Mouse (Mus musculus) C2C12 (cell line): ENCODE data around the gene Mgme1. TPM values are rescaled to one million over a fixed set of nuclear protein-coding genes. Genes with fewer than 3 reads are reported as not detected.

Experiments used
- H3K27me3 ChIP-seq: one replicate; pipeline ENCODE4 v1.6.1; 2011; ENCODE audit not compliant: control insufficient read depth, insufficient read depth, insufficient read length
- H3K36me3 ChIP-seq: one replicate; pipeline ENCODE4 v1.6.1; 2011; ENCODE audit not compliant: control insufficient read depth, insufficient read depth
- H3K4me3 ChIP-seq: one replicate; pipeline ENCODE4 v1.5.1; 2011; ENCODE audit warnings: mild to moderate bottlenecking, control low read depth; ENCODE audit not compliant: poor library complexity, insufficient read depth, severe bottlenecking
- H3K79me2 ChIP-seq: one replicate; pipeline ENCODE4 v1.6.1; 2011; ENCODE audit not compliant: control insufficient read depth, insufficient read depth
- H3K79me3 ChIP-seq: one replicate; pipeline ENCODE4 v1.6.1; 2011; ENCODE audit warnings: low read depth, control low read depth
- H3ac ChIP-seq: one replicate; pipeline ENCODE3; 2011; ENCODE audit warnings: low read depth; ENCODE audit not compliant: control insufficient read depth, insufficient read length
- CEBPB ChIP-seq: IDR thresholded peaks from one replicate; pipeline ENCODE4 v1.6.1; 2011; ENCODE audit warnings: low read depth, mild to moderate bottlenecking, control low read depth, moderate library complexity
- CTCF ChIP-seq: IDR thresholded peaks from one replicate; pipeline ENCODE4 v1.5.1; 2011; ENCODE audit not compliant: control insufficient read depth, insufficient read depth, insufficient read length
- FOSL1 ChIP-seq: IDR thresholded peaks from one replicate; pipeline ENCODE4 v1.8.0; 2011; ENCODE audit warnings: mild to moderate bottlenecking, low read length; ENCODE audit not compliant: poor library complexity, insufficient read depth, severe bottlenecking
- MAX ChIP-seq: IDR thresholded peaks from one replicate; pipeline ENCODE4 v1.6.1; 2011; ENCODE audit warnings: mild to moderate bottlenecking, control low read depth
- MYOD1 ChIP-seq: IDR thresholded peaks from one replicate; pipeline ENCODE4 v1.6.1; 2011; ENCODE audit warnings: low read depth; ENCODE audit not compliant: control insufficient read depth, insufficient read length
- MYOG ChIP-seq: IDR thresholded peaks from one replicate; pipeline ENCODE4 v1.6.1; 2011; ENCODE audit not compliant: control insufficient read depth, insufficient read length; ENCODE audit errors: extremely low read depth
- USF1 ChIP-seq: IDR thresholded peaks from one replicate; pipeline ENCODE4 v1.6.1; 2011; ENCODE audit warnings: low read depth, mild to moderate bottlenecking, control low read depth, moderate library complexity
- polyA plus RNA-seq: library from polyadenylated mRNA; unstranded; fragments of >200 nt; fragmentation: generic; extraction: Trizol; gene quantifications from one replicate; pipeline ENCODE4 v1.2.1, GENCODE M21; 2012; ENCODE audit warnings: missing spikeins

The Mgme1 gene
- polyA plus RNA-seq, 1 experiment = 6.2 TPM

- Histone ChIP-seq H3K79me3 (no peaks in the 10 kb centered on the region), H3K4me3 (no peak overlapping the region), H3ac (no peak overlapping the region), H3K79me2 (no peaks in the 10 kb centered on the region), H3K27me3 (no peaks in the 10 kb centered on the region), H3K36me3 (no peaks in the 10 kb centered on the region)
- TF ChIP-seq CEBPB = no peak
- no peak for TF ChIP-seq FOSL1
- TF ChIP-seq MYOG = no peak
- TF ChIP-seq MYOD1 = no peak
- TF ChIP-seq MAX = no peak
- no peak for TF ChIP-seq USF1
- TF ChIP-seq CTCF = no peak
Observed at GRCm38 (mm10) chr2:144239318-144239717, 31.1 kb upstream of the Mgme1 start.

- no peaks in the 10 kb centered on the region for H3K79me2 ChIP-seq
- no peaks in the 10 kb centered on the region for H3K36me3 ChIP-seq
- H3ac ChIP-seq = no peak overlapping the region
- H3K4me3 ChIP-seq = no peak overlapping the region
- TF ChIP-seq FOSL1 (no peak), MYOD1 (no peak), MAX (no peak), CEBPB (no peak), CTCF (no peak), USF1 (no peak)
- H3K79me3 ChIP-seq = no peaks in the 10 kb centered on the region
- H3K27me3 ChIP-seq = no peaks in the 10 kb centered on the region
Observed at GRCm38 (mm10) chr2:144240095-144240899, 30.2 kb upstream of the Mgme1 start.

GRCm38 (mm10) chr2:144245464-144245863 lies 25.0 kb upstream of the Mgme1 start:
- no peaks in the 10 kb centered on the region for H3K79me2 ChIP-seq
- H3K79me3 ChIP-seq = no peaks in the 10 kb centered on the region
- peaks cover 19% of the 10 kb centered on the region for H3K36me3 ChIP-seq
- TF ChIP-seq CEBPB = no peak
- no peak for TF ChIP-seq CTCF
- TF ChIP-seq MYOG = no peak
- TF ChIP-seq MAX = no peak
- no peak for TF ChIP-seq FOSL1
- TF ChIP-seq USF1 = no peak
- TF ChIP-seq MYOD1 = no peak
- no peak overlapping the region for H3K4me3 ChIP-seq
- H3ac ChIP-seq = no peak overlapping the region
- H3K27me3 ChIP-seq = no peaks in the 10 kb centered on the region

- Histone ChIP-seq H3K4me3 (no peak overlapping the region), H3ac (no peak overlapping the region), H3K79me3 (no peaks in the 10 kb centered on the region), H3K27me3 (no peaks in the 10 kb centered on the region), H3K36me3 (peaks cover 27% of the 10 kb centered on the region), H3K79me2 (no peaks in the 10 kb centered on the region)
- TF ChIP-seq MAX (no peak), CEBPB (no peak), CTCF (no peak)
Observed at GRCm38 (mm10) chr2:144246270-144246669, 24.2 kb upstream of the Mgme1 start.

GRCm38 (mm10) chr2:144247337-144247978 lies 23.0 kb upstream of the Mgme1 start:
- no peaks in the 10 kb centered on the region for H3K79me3 ChIP-seq
- no peaks in the 10 kb centered on the region for H3K79me2 ChIP-seq
- H3ac ChIP-seq = no peak overlapping the region
- H3K27me3 ChIP-seq = no peaks in the 10 kb centered on the region
- no peak for TF ChIP-seq MYOD1
- H3K4me3 ChIP-seq = no peak overlapping the region
- peaks cover 39% of the 10 kb centered on the region for H3K36me3 ChIP-seq

- no peak overlapping the region for H3K4me3 ChIP-seq
- H3K27me3 ChIP-seq = no peaks in the 10 kb centered on the region
- no peak overlapping the region for H3ac ChIP-seq
- H3K79me2 ChIP-seq = peaks cover 9% of the 10 kb centered on the region
- no peaks in the 10 kb centered on the region for H3K79me3 ChIP-seq
- peaks cover 52% of the 10 kb centered on the region for H3K36me3 ChIP-seq
- no peak for TF ChIP-seq FOSL1
- no peak for TF ChIP-seq MAX
- no peak for TF ChIP-seq MYOD1
- no peak for TF ChIP-seq MYOG
- no peak for TF ChIP-seq CEBPB
- no peak for TF ChIP-seq CTCF
- no peak for TF ChIP-seq USF1
Observed at GRCm38 (mm10) chr2:144248613-144249376, 21.7 kb upstream of the Mgme1 start.
